Mouse (Mus musculus) hindbrain, embryonic 15.5 days (tissue): ENCODE data around the gene E130309D02Rik. TPM values are rescaled to one million over a fixed set of nuclear protein-coding genes. Genes with fewer than 3 reads are reported as not detected.
A peak's percentile ranks its signal among the peaks of the same experiment; 100 is the strongest.

Source experiments
- ATAC-seq: fragments of 200-750 bp; cut with Nextera tagmentation; 2 replicates; pipeline ENCODE4 v1.8.0; 2017; ENCODE audit warnings: low read depth, moderate number of reproducible peaks, moderate TSS enrichment; ENCODE audit not compliant: low FRiP score
- H3K27ac ChIP-seq: fragments of 300-500 bp; sonication (generic); replicated peaks from 2 replicates; pipeline ENCODE4 v1.5.1; 2015; ENCODE audit warnings: mild to moderate bottlenecking, inconsistent platforms
- H3K27me3 ChIP-seq: fragments of 300-500 bp; sonication (generic); 2 replicates; pipeline ENCODE4 v1.6.1; 2015; ENCODE audit warnings: control low read depth, inconsistent platforms
- H3K36me3 ChIP-seq: fragments of 300-500 bp; sonication (generic); 2 replicates; pipeline ENCODE4 v1.6.1; 2015; ENCODE audit warnings: control low read depth, inconsistent platforms
- H3K4me1 ChIP-seq: fragments of 300-500 bp; sonication (generic); replicated peaks from 2 replicates; pipeline ENCODE4 v1.6.1; 2015; ENCODE audit warnings: control low read depth, inconsistent platforms
- H3K4me2 ChIP-seq: fragments of 300-500 bp; sonication (generic); 2 replicates; pipeline ENCODE4 v1.6.1; 2015; ENCODE audit warnings: moderate library complexity, mild to moderate bottlenecking, inconsistent platforms
- H3K4me3 ChIP-seq: fragments of 300-500 bp; sonication (generic); 2 replicates; pipeline ENCODE4 v1.5.1; 2015; ENCODE audit warnings: mild to moderate bottlenecking, inconsistent platforms
- H3K9ac ChIP-seq: fragments of 300-500 bp; sonication (generic); 2 replicates; pipeline ENCODE4 v1.6.1; 2015; ENCODE audit warnings: inconsistent platforms
- H3K9me3 ChIP-seq: fragments of 300-500 bp; sonication (generic); 2 replicates; pipeline ENCODE4 v1.6.1; 2016; ENCODE audit warnings: control low read depth, inconsistent platforms
- WGBS: fragments of 180-500 bp; shearing (Covaris S2); methylation state at CpG from one replicate; pipeline ENCODE4 v1.1.7; 2015; 5-methylcytosine and 5-hydroxymethylcytosine counted together
- polyA plus RNA-seq: library from polyadenylated mRNA; unstranded; fragments of >200 nt; fragmentation: Nextera tagmentation; extraction: Ambion mirVana; gene quantifications from 2 replicates; pipeline ENCODE4 v1.2.1, GENCODE M21; 2015

The E130309D02Rik gene
- polyA plus RNA-seq, 1 experiment from 2014 or later: 32.7 TPM

DNA sequence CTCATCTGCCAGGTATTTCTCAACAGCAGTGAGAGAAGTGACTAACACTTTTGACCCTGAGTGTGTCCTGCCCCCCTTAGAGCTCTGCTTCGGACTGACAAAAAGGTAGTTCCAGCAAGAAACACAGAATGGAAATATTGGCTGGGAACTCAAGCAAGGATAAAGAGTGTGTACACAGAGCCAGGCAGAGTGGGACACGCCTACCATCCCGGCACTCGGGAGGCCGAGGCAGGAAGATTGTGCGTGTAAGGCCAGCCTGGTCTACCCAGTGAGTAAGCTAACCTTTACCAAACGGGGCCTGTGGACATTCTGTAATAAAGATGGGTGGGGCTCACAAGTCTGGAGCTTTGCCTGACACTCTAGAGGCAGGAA lies 19.9 kb upstream of the E130309D02Rik start:
- Histone ChIP-seq H3K4me2 (no peak overlapping the region), H3K36me3 (no peaks in the 10 kb centered on the region), H3K9me3 (no peaks in the 10 kb centered on the region), H3K27me3 (no peaks in the 10 kb centered on the region; the same call in 1 of the 2 replicates), H3K27ac (no peak overlapping the region), H3K9ac (no peak overlapping the region), H3K4me1 (peaks cover 2% of the 10 kb centered on the region), H3K4me3 (no peak overlapping the region)
- ATAC-seq: no peak
- 80% methylated on average over 7 of the region's 7 CpGs for WGBS

DNA sequence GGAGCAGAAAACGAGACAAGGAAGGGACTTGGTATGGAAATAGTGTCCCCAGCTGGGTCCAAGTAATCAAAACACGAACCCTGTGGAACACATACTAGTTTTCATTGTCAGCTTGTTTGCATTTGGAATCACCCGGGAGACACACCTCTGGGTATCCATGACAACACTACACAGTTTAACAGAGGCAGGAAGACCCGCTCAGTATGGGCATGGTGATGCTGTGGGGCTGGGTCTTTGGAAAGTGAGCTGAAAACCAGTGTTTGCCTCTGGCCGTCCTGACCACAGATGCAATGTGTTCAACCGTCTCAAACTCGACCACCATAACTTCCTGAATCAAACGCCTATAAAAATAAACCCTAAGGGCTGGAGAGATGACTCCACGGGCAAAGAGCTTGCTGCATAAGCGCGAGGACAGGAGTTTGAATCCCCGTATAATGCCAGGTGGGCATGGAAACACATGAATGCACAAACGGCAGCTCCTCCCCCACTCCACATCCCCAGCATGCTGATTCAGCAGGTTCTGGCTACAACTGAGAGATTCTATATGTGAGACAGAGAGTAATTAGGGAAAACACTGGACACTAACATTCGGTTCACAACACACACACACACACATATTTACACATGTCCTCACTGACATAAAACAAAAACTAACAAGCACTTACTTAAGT lies 19.4 kb upstream of the E130309D02Rik start:
- Histone ChIP-seq H3K36me3 (no peaks in the 10 kb centered on the region), H3K4me3 (no peak overlapping the region), H3K4me2 (peak overlapping the region; percentile 22; the same call in 1 of the 2 replicates), H3K27ac (no peak overlapping the region), H3K27me3 (no peaks in the 10 kb centered on the region; the same call in 1 of the 2 replicates), H3K4me1 (peaks cover 7% of the 10 kb centered on the region), H3K9me3 (no peaks in the 10 kb centered on the region), H3K9ac (no peak overlapping the region)
- ATAC-seq: no peak; the same call in 1 of the 2 replicates
- 62% methylated on average over 14 of the region's 14 CpGs for WGBS

DNA sequence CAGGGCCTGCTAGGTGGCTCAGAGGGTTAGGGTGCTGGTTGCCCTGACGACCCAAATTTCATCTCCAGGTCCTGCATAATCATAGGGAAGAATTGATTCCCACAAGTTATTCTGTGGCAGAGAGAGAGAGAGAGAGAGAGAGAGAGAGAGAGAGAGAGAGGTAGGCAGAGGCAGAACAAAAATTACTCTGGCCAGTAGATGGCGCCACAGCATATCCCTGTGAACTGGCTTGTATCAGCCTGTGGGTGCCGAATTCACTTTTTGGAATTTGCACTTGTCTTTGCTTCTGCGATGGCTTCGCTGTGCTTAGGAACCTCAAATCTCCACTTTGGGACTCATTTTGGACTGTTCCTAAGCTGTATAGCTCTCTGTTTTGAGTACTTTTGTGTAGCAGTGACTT lies 18.7 kb upstream of the E130309D02Rik start:
- peak; percentile 57 for ATAC-seq
- H3K4me2 ChIP-seq: peak overlapping the region; percentile 22; the same call in 1 of the 2 replicates
- H3K27me3 ChIP-seq: no peaks in the 10 kb centered on the region; the same call in 1 of the 2 replicates
- H3K9ac ChIP-seq: no peak overlapping the region
- no peaks in the 10 kb centered on the region for H3K9me3 ChIP-seq
- H3K4me3 ChIP-seq: no peak overlapping the region
- H3K4me1 ChIP-seq: peaks cover 8% of the 10 kb centered on the region
- H3K27ac ChIP-seq: no peak overlapping the region
- no peaks in the 10 kb centered on the region for H3K36me3 ChIP-seq
- 18% methylated on average over 5 of the region's 5 CpGs for WGBS

DNA sequence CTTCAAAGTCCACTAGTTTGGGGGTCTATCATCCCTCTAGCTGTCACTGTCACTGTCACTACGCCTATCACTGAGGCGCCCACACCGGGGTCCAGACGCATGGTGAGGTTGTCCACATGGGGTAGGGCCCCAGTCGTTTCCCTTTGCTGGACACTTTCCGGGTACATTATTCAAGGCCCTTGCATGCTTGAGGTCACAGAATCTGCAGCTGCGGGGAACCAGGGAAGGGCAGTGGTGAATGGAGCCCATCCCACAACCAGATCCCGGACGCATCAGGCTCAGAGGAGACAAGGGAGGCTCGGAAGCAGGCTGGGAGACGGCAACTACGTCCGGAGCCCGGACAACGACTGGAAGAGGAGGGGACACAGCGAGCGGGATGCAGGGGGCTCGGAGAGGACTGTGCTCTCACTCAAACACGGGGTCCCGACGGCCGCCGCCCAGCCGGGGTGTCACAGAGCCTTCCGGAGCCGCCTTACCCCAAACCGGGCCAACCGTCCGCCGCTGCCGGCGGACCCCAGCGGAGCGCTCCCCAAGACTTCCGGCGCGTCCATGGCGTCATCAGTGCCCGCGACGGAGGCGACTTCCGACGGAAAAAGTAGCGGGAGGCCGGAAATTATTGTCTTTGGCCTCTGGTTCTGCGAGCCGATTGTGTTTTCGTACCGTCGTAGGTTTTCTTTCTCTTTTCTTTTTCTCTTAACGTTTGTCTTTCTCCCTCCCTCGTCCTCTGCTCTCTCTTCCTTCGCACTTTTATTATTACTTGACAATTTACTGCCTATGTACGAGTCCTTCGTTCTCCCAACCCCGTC lies 13.7 kb upstream of the E130309D02Rik start, which contains the start of gene Zdhhc4:
Gene Zdhhc4, minus strand, starts transcription at position 567 of the 806 bp plus-strand sequence.
- peak; percentile 69; the same call in 1 of the 2 replicates for ATAC-seq
- Histone ChIP-seq H3K36me3 (peaks cover 23% of the 10 kb centered on the region), H3K4me3 (peak within 1 kb of the TSS; percentile 67), H3K27ac (peak within 1 kb of the TSS; percentile 80), H3K27me3 (no peaks in the 10 kb centered on the region), H3K4me1 (peaks cover 23% of the 10 kb centered on the region), H3K9me3 (no peaks in the 10 kb centered on the region), H3K9ac (peak within 1 kb of the TSS; percentile 86), H3K4me2 (peak within 1 kb of the TSS; percentile 85)
- under 1% methylated on average over 57 of the region's 57 CpGs for WGBS

DNA sequence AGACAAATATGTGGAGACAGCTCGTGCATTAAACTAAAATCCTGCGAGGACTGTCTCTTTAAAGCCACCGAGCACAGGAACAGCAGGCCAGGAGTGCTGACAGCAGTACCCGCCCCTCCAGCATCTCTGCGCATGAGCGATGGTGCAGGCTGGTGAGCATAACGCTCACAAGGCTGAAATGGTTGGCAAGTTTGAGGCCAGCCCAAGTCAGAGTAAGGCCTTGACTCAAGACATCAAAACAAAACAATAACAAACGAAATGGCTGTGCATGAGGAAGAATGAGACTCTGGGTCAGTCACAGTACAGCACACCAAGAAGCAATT lies 2.1 kb upstream of the E130309D02Rik start:
- Histone ChIP-seq H3K4me2 (no peak overlapping the region), H3K9ac (no peak overlapping the region), H3K4me3 (no peak overlapping the region), H3K9me3 (no peaks in the 10 kb centered on the region), H3K4me1 (peaks cover 23% of the 10 kb centered on the region), H3K36me3 (peaks cover 41% of the 10 kb centered on the region), H3K27me3 (no peaks in the 10 kb centered on the region), H3K27ac (no peak overlapping the region)
- no peak for ATAC-seq
- 82% methylated on average over 8 of the region's 8 CpGs for WGBS

DNA sequence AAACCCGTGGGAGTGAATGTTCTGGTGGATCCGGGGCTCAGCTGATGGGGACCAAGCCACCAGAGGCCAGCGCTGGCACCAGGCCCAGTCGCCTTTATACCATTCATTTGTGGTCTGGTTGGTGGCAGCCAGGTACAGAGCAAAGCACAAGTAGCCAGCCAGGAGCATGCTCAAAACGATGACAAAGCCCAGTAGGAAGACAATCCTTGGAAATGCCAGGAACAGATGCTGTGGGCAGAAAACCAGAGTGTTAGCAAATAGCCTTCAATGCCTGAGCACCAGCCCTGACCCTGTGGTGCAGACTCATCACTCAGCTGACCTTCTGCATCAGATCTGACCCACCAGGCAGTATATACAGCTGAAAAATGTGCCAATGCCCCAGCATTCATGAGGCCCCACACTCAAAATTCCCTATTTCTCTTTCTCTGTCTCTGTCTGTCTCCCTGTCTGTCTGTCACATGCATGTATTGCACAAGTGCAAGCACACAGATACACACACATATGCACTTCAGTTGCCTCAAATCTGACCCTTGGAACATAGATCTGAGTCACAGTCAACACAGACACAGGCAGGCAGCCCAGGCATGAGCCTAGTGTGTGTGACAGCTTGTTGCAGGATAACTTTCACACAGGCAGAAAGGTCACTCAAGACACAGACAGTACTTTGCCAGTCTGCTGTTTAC lies 1.6 kb upstream of the E130309D02Rik start:
- peaks cover 26% of the 10 kb centered on the region for H3K4me1 ChIP-seq
- H3K36me3 ChIP-seq: peaks cover 38% of the 10 kb centered on the region
- no peak overlapping the region for H3K27ac ChIP-seq
- no peaks in the 10 kb centered on the region for H3K9me3 ChIP-seq
- no peaks in the 10 kb centered on the region for H3K27me3 ChIP-seq
- H3K9ac ChIP-seq: no peak overlapping the region
- ATAC-seq: no peak
- 91% methylated on average over 5 of the region's 5 CpGs for WGBS
- no peak overlapping the region for H3K4me3 ChIP-seq
- H3K4me2 ChIP-seq: no peak overlapping the region

DNA sequence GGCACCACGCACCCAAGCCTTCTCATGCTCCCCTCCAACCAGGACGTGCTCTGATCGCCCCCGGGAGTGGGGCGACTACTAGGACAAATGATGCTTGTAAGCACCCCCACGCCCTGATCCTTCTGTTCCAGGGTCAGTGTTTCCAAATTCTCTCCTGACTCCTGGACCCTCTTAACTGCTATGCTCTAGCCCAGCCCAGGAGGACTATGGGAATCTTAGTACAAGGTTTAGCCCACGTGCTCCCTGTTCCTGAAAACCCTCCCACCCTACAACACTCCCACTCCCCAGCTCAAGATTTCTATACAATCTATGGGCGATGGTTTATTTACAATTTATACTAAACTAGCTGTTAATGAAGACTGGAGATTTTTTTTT lies 341 bp upstream of the E130309D02Rik start:
- Histone ChIP-seq H3K9ac (peak overlapping the region; percentile 93), H3K27me3 (no peaks in the 10 kb centered on the region), H3K27ac (peak overlapping the region; percentile 98), H3K36me3 (peaks cover 41% of the 10 kb centered on the region), H3K4me3 (peak overlapping the region; percentile 70), H3K9me3 (no peaks in the 10 kb centered on the region), H3K4me1 (peaks cover 31% of the 10 kb centered on the region), H3K4me2 (peak overlapping the region; percentile 91)
- no peak; the same call in 1 of the 2 replicates for ATAC-seq
- WGBS: 13% methylated on average over 8 of the region's 8 CpGs

DNA sequence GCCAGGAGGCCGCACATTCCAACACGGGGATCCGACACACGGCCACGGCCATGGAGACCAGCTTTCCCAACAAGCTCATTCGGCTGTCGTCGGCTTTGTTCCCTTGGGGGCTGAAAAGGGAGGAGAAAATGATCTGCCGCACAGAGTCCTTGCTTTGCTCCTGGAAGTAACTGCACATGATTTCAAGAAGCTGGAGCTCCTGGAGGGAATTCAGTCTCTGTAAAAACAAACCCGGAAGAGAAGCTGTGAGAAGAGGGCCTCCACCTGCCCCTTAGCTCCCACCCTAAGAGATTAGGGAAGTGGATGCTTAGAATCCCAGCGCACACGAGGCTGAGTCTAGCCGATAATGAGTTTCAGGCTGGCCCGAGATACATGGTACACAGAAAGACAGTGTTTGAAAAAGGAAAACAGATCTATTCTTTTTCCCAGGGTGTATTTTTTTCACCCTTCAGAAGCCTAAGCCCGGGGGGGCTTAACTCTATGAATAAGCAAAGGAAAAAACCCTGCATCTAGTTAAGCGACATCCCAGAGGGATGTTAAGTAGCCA lies 904 bp downstream of the E130309D02Rik start:
- H3K9ac ChIP-seq: peak overlapping the region; percentile 93
- peak overlapping the region; percentile 70 for H3K4me3 ChIP-seq
- peaks cover 34% of the 10 kb centered on the region for H3K4me1 ChIP-seq
- peaks cover 42% of the 10 kb centered on the region for H3K36me3 ChIP-seq
- WGBS: 2% methylated on average over 16 of the region's 16 CpGs
- H3K9me3 ChIP-seq: no peaks in the 10 kb centered on the region
- peak overlapping the region; percentile 91 for H3K4me2 ChIP-seq
- H3K27ac ChIP-seq: peak overlapping the region; percentile 98
- no peaks in the 10 kb centered on the region for H3K27me3 ChIP-seq
- no peak for ATAC-seq

DNA sequence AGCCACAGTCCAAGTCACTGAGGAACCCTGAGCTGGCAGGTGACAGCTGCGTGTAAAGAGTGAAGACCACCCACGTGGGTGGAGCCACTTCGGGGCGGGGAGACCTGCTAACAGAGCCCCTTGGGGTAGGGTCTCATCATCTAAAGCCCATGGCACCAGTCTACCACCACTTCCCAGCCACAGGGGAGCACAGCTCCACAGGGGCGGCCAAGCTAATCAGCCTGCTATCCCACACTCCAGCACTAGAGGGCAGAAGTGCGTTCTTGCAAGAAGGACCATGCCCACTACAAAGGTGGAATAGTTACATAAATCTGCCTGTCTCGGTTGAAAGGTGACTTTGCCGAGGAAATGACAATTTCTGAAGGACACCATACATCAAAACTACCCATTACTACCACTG lies 3.3 kb downstream of the E130309D02Rik start:
- peaks cover 34% of the 10 kb centered on the region for H3K4me1 ChIP-seq

DNA sequence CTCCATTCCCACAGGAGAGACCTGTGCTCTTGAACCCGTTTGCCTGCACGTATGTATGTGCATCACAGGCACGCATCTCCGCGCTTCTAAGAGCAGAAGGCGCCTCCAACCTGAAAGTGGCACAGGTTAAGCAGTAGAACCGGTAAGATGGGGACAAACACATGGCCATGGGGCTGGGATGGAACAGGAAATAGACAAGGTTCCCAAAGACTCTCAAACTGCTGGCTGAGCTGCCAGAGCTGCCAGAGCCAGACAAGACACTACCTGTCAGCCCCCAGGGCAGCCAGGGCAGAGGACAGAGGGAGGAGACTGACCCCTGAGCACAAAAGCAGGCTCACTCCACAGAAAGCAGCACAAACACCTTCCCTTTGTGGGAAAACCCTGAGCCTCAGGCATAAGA lies 5.2 kb downstream of the E130309D02Rik start:
- Histone ChIP-seq H3K9me3 (no peaks in the 10 kb centered on the region), H3K27ac (no peak overlapping the region), H3K9ac (no peak overlapping the region), H3K27me3 (no peaks in the 10 kb centered on the region), H3K36me3 (peaks cover 67% of the 10 kb centered on the region), H3K4me1 (peaks cover 33% of the 10 kb centered on the region), H3K4me2 (no peak overlapping the region), H3K4me3 (no peak overlapping the region)
- 96% methylated on average over 7 of the region's 7 CpGs for WGBS
- no peak for ATAC-seq

More for the DNA sequence above, 3.3 kb downstream of the E130309D02Rik start:
- H3K36me3 ChIP-seq: peaks cover 53% of the 10 kb centered on the region
- ATAC-seq: no peak
- no peaks in the 10 kb centered on the region for H3K9me3 ChIP-seq
- 60% methylated on average over 8 of the region's 8 CpGs for WGBS
- H3K4me3 ChIP-seq: no peak overlapping the region
- H3K27me3 ChIP-seq: no peaks in the 10 kb centered on the region
- no peak overlapping the region for H3K9ac ChIP-seq
- no peak overlapping the region for H3K4me2 ChIP-seq
- H3K27ac ChIP-seq: no peak overlapping the region

DNA sequence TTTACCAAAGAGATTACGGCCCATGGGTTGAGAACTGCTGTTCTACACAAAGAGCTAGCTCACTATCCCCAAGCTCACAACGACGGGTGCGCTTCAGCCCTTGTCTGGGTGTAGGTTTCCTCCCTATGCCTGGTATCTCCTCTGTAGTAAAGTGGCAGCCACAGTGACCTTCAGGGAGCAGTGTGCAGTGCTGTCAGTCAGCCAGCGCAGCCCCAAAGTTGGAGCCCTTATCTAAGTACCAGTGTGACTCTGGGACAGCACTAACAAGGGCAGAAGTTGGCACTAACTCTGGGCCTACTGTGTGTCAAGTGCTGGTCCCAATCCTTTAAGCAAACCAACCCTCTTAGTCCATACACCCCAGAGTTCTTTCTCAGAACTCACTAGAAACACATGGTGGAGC lies 6.3 kb downstream of the E130309D02Rik start:
- WGBS: 97% methylated on average over 5 of the region's 5 CpGs
- Histone ChIP-seq H3K4me2 (no peak overlapping the region), H3K27ac (no peak overlapping the region), H3K9ac (no peak overlapping the region), H3K36me3 (peaks cover 67% of the 10 kb centered on the region), H3K27me3 (no peaks in the 10 kb centered on the region), H3K4me3 (no peak overlapping the region), H3K9me3 (no peaks in the 10 kb centered on the region), H3K4me1 (peaks cover 28% of the 10 kb centered on the region)
- ATAC-seq: no peak
